Mouse (Mus musculus): ENCODE results near the gene Rbbp7.

GRCm38 (mm10) chrX:162756058-162756457 is 4.1 kb upstream of the Rbbp7 start:
- TF ChIP-seq MAFK (IDR thresholded peaks at IDR 0.05; ENCODE audit: insufficient read depth, low read depth, low read length) (no peak), CHD2 (IDR thresholded peaks at IDR 0.05; ENCODE audit: low read depth, low read length) (no peak), ZNF384 (IDR thresholded peaks at IDR 0.05; ENCODE audit: low read depth, low read length) (no peak)

Measured in ES-E14 (cell line).